Mouse (Mus musculus): ENCODE measurements at regions not wholly inside any gene's neighbourhood (a gene's known extent, or its start where the extent isn't known, plus 50 kb on each side); places are given as distances from the start of the nearest gene placed in this dataset.

DNA sequence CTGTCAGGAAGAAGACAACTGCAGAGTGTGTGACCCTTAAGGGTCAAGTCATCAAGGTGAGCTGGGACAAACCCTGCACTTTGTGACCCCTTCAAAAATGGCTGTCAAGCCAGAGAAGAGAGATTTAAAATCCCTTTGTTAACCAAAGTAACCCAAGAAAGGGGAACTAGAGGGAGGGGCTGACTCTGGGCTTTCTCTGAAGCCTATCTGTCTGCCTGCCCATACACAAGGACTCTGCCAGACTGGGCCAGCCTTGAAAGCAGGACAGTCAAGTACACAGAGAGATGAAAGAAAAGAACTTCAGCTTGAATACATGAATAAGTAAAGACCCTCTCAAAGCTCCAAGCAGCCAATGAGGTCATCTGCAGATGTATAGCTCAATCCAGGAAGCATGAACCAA is 595.3 kb downstream of the Pdcd6ip start:
- TF ChIP-seq POLR2A (IDR thresholded peaks at IDR 0.05; ENCODE audit: borderline replicate concordance, insufficient read depth, low read length) (no peak), CTCF (IDR thresholded peaks at IDR 0.05; ENCODE audit: borderline replicate concordance, insufficient read depth, low read depth, low read length) (no peak)
